9 mouse cellular contexts compared by ENCODE assay signal in genomic region chr3:41522226-41523005, GRCm38 (mm10). TPM values are rescaled to one million over a fixed set of nuclear protein-coding genes. Genes with fewer than 3 reads are reported as not detected.
DNase-seq lines count a peak whose midpoint lies in the region; ATAC-seq lines count a peak whose summit lies in the region.
"Had no signal": no experiment of that assay in that cellular context is flagged by ENCODE, and none has a peak within 500 bp of the region (broad histone marks: within the 10 kb centered on the region; RNA-seq: fewer than 3 reads in every experiment).

No protein-coding gene starts in this region.

- ATAC-seq in midbrain, embryonic 15.5 days (replicated peaks), result peak; percentile 58; the same call in 1 of the 2 replicates

- intact Hi-C loops in left cerebral cortex, postnatal 4 days (cut with DNase I), result no loop called here

- peak overlapping the region; percentile 40 for H3K4me3 ChIP-seq in heart, embryonic 10.5 days
- H3K4me3 ChIP-seq in midbrain, embryonic 15.5 days, result no peak overlapping the region
- H3K4me3 ChIP-seq: embryonic facial prominence, embryonic 12.5 days had no signal

- WGBS in heart, embryonic 10.5 days, result 16% methylated on average over 18 of the region's 18 CpGs
- 26% methylated on average over 18 of the region's 18 CpGs for WGBS in midbrain, embryonic 15.5 days

- peak overlapping the region; percentile 24; the same call in 1 of the 2 replicates for H3K27ac ChIP-seq in heart, embryonic 10.5 days
- H3K27ac ChIP-seq in midbrain, embryonic 15.5 days, result no peak overlapping the region
- H3K27ac ChIP-seq: embryonic facial prominence, embryonic 12.5 days had no signal

- H3K27me3 ChIP-seq in heart, embryonic 10.5 days (ENCODE audit: insufficient read depth, poor library complexity, severe bottlenecking), result no peaks in the 10 kb centered on the region
- H3K27me3 ChIP-seq in midbrain, embryonic 15.5 days (replicated peaks), result no peaks in the 10 kb centered on the region
- H3K27me3 ChIP-seq: embryonic facial prominence, embryonic 12.5 days had no signal

- no peaks in the 10 kb centered on the region for H3K9me3 ChIP-seq in heart, embryonic 10.5 days
- no peaks in the 10 kb centered on the region for H3K9me3 ChIP-seq in midbrain, embryonic 15.5 days

- DNase-seq in adrenal gland, adult 2 months, result peak; percentile 62
- no peak for DNase-seq in adrenal gland, adult 18-20 months (ENCODE audit: low spot score in 2 of 2)
- peak; percentile 78 for DNase-seq in heart, embryonic 10.5 days (ENCODE audit: low spot score)
- DNase-seq in kidney, postnatal 4 days, result peak; percentile 43 to 65
- DNase-seq in left cerebral cortex, postnatal 4 days, result no peak
- no peak for DNase-seq in right cerebral cortex, postnatal 4 days
- DNase-seq in thymus, postnatal 14 days, result no peak

- H3K4me2 ChIP-seq in midbrain, embryonic 15.5 days, result no peak overlapping the region
- H3K4me2 ChIP-seq: embryonic facial prominence, embryonic 12.5 days had no signal

- no peaks in the 10 kb centered on the region for H3K36me3 ChIP-seq in heart, embryonic 10.5 days
- no peaks in the 10 kb centered on the region for H3K36me3 ChIP-seq in midbrain, embryonic 15.5 days (replicated peaks)
- H3K36me3 ChIP-seq: embryonic facial prominence, embryonic 12.5 days had no signal

- H3K4me1 ChIP-seq in heart, embryonic 10.5 days, result peaks cover 12% of the 10 kb centered on the region
- H3K4me1 ChIP-seq in midbrain, embryonic 15.5 days, result no peaks in the 10 kb centered on the region; the same call in 1 of the 2 replicates
- H3K4me1 ChIP-seq: embryonic facial prominence, embryonic 12.5 days had no signal

- H3K9ac ChIP-seq in midbrain, embryonic 15.5 days, result no peak overlapping the region
- H3K9ac ChIP-seq: embryonic facial prominence, embryonic 12.5 days had no signal

RNA-seq across cellular contexts. Expression of gene Jade1, which starts 33.1 kb away (rescaled TPM):
- 10 to 100 TPM; 33.2 to 58.2 TPM for total RNA-seq in adrenal gland, adult 2 months (2021)
- polyA plus RNA-seq in adrenal gland, adult 2 months (2012; rRNA removed), result 21.4 and 64.9 TPM in 2 replicates
- total RNA-seq in adrenal gland, adult 18-20 months (2021), result 10 to 100 TPM; 42.0 to 46.9 TPM
- polyA plus RNA-seq in heart, embryonic 10.5 days (2016; fragmentation: Nextera tagmentation; extraction: Ambion mirVana), result 13.1 and 17.8 TPM in 2 replicates
- 13.8 and 14.0 TPM in 2 replicates for polyA plus RNA-seq in midbrain, embryonic 15.5 days (2015; fragmentation: Nextera tagmentation; extraction: Ambion mirVana)
- 10 to 100 TPM; 29.0 to 29.4 TPM for total RNA-seq in left cerebral cortex, postnatal 4 days (2021)

Comparison
In these comparisons a context has a peak if more than half of its experiments do, and no peak if none do; other contexts are left out.
1. DNase-seq: peak in adrenal gland, adult 2 months (single experiment), heart, embryonic 10.5 days (single experiment) and kidney, postnatal 4 days (2 of 2); none in adrenal gland, adult 18-20 months (0 of 2), left cerebral cortex, postnatal 4 days (single experiment), right cerebral cortex, postnatal 4 days (single experiment) and thymus, postnatal 14 days (single experiment).